Mouse (Mus musculus) embryonic facial prominence, embryonic 11.5 days (tissue): Measurements from ENCODE around the gene Taar6. TPM values are rescaled to one million over a fixed set of nuclear protein-coding genes. Genes with fewer than 3 reads are reported as not detected.

Experiments
- ATAC-seq: fragments of 200-750 bp; cut with Nextera tagmentation; replicated peaks from 2 replicates; pipeline ENCODE4 v1.8.0; 2017; ENCODE audit warnings: low read depth; ENCODE audit not compliant: insufficient number of reproducible peaks, low FRiP score, low TSS enrichment
- DNase-seq: peaks from one replicate; pipeline ENCODE4 v3.0.0-alpha.2; 2015; ENCODE audit warnings: low spot score
- H3K27ac ChIP-seq: fragments of 300-500 bp; sonication (generic); replicated peaks from 2 replicates; pipeline ENCODE4 v1.5.1; 2014; ENCODE audit warnings: mild to moderate bottlenecking, low read depth, low read length, control low read depth
- H3K27me3 ChIP-seq: fragments of 300-500 bp; sonication (generic); 2 replicates; pipeline ENCODE4 v1.6.1; 2014; ENCODE audit warnings: mild to moderate bottlenecking, low read length, moderate library complexity, mixed read lengths; ENCODE audit not compliant: control insufficient read depth, insufficient read depth
- H3K36me3 ChIP-seq: fragments of 300-500 bp; sonication (generic); replicated peaks from 2 replicates; pipeline ENCODE4 v1.6.1; 2014; ENCODE audit warnings: low read depth, mild to moderate bottlenecking, low read length, moderate library complexity, mixed read lengths; ENCODE audit not compliant: control insufficient read depth, insufficient read depth
- H3K4me1 ChIP-seq: fragments of 300-500 bp; sonication (generic); 2 replicates; pipeline ENCODE4 v1.6.1; 2014; ENCODE audit warnings: low read length, mixed read lengths; ENCODE audit not compliant: control insufficient read depth, insufficient read depth
- H3K4me2 ChIP-seq: fragments of 300-500 bp; sonication (generic); 2 replicates; pipeline ENCODE4 v1.6.1; 2014; ENCODE audit warnings: low read depth, mild to moderate bottlenecking, control low read depth, low read length, moderate library complexity
- H3K4me3 ChIP-seq: fragments of 300-500 bp; sonication (generic); 2 replicates; pipeline ENCODE4 v1.5.1; 2014; ENCODE audit warnings: low read depth, low read length, control low read depth
- H3K9ac ChIP-seq: fragments of 300-500 bp; sonication (generic); replicated peaks from 2 replicates; pipeline ENCODE4 v1.6.1; 2014; ENCODE audit warnings: mild to moderate bottlenecking, control low read depth, low read length
- H3K9me3 ChIP-seq: fragments of 300-500 bp; sonication (generic); replicated peaks from 2 replicates; pipeline ENCODE4 v1.6.1; 2016; ENCODE audit warnings: mild to moderate bottlenecking, low read length, inconsistent platforms, mixed read lengths; ENCODE audit not compliant: control insufficient read depth
- WGBS: fragments of 180-500 bp; shearing (Covaris S2); extraction: QIAGEN DNeasy Blood & Tissue Kit; methylation state at CpG from one replicate; pipeline ENCODE4 v1.1.7; 2014; 5-methylcytosine and 5-hydroxymethylcytosine counted together
- polyA plus RNA-seq: library from polyadenylated mRNA; unstranded; fragments of >200 nt; fragmentation: Nextera tagmentation; extraction: Ambion mirVana; gene quantifications from 2 replicates; pipeline ENCODE4 v1.2.1, GENCODE M21; 2014

Taar6 gene
- not detected in 2 replicates for polyA plus RNA-seq

DNA sequence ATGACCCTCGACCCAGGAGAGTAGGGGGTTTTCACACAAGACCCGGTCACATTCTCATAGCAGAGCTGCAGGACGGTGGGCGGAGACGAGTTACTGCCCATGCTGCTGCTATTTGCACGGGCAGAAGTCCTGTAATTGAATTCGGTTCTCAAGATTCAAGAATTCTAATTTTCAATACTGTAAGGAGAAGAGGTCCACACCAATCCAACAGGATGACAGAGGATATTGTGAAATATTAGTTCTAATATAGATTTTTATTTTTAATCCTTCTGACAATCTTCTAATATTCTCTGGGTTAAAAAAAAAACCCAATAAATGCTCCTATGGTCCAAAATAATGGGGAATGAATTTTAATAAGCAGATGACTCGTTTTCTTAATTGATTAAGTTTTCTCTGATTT lies at the start of gene Taar6:
Gene Taar6, minus strand, starts transcription at position 101 of the 400 bp plus-strand sequence.
- Histone ChIP-seq H3K4me1 (no peaks in the 10 kb centered on the region), H3K27me3 (no peaks in the 10 kb centered on the region), H3K9ac (no peak within 1 kb of the TSS), H3K36me3 (no peaks in the 10 kb centered on the region), H3K27ac (no peak within 1 kb of the TSS), H3K4me3 (no peak within 1 kb of the TSS), H3K9me3 (no peaks in the 10 kb centered on the region), H3K4me2 (no peak within 1 kb of the TSS)
- DNase-seq, result no peak
- no peak for ATAC-seq
- WGBS, result 76% methylated on average over 8 of the region's 8 CpGs

DNA sequence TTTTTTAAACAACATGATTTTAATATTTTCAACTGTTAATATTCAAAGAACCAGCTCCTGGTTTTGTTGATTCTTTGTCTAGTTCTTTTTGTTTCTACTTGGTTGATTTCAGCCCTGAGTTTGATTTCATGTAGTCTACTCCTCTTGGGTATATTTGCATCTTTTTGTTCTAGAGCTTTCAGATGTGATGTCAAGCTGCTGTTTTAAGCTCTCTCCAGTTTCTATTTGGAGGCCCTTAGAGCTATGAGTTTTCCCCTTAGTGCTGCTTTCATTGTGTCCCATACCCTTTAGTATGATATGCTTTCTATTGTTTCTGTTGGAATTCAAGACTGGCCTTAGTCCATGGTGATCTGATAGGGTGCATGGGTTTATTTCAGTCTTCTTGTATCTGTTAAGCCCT lies 45.9 kb upstream of the Taar6 start:
- DNase-seq, result no peak

GRCm38 (mm10) chr10:24026922-24027321 lies 41.5 kb upstream of the Taar6 start, which contains the start of gene Taar7d:
Taar7d (plus strand) TSS chr10:24027222.
- no peak for ATAC-seq
- no peak within 1 kb of the TSS for H3K4me3 ChIP-seq
- no peaks in the 10 kb centered on the region for H3K27me3 ChIP-seq

More for the DNA sequence above, 45.9 kb upstream of the Taar6 start:
- no peaks in the 10 kb centered on the region for H3K36me3 ChIP-seq
- no peak overlapping the region for H3K4me3 ChIP-seq
- H3K27me3 ChIP-seq, result no peaks in the 10 kb centered on the region
- H3K9ac ChIP-seq, result no peak overlapping the region
- H3K27ac ChIP-seq, result no peak overlapping the region
- H3K4me1 ChIP-seq, result no peaks in the 10 kb centered on the region
- no peak for ATAC-seq
- no peak overlapping the region for H3K4me2 ChIP-seq
- no peaks in the 10 kb centered on the region for H3K9me3 ChIP-seq

GRCm38 (mm10) chr10:24008143-24008542 lies 22.7 kb upstream of the Taar6 start:
- Histone ChIP-seq H3K9me3 (no peaks in the 10 kb centered on the region), H3K9ac (no peak overlapping the region), H3K4me3 (no peak overlapping the region), H3K4me2 (no peak overlapping the region), H3K36me3 (no peaks in the 10 kb centered on the region), H3K27me3 (no peaks in the 10 kb centered on the region), H3K27ac (no peak overlapping the region), H3K4me1 (no peaks in the 10 kb centered on the region)
- ATAC-seq (no peak), DNase-seq (no peak)
- WGBS, result 85% methylated on average over 1 of the region's 1 CpGs

More at GRCm38 (mm10) chr10:24026922-24027321, 41.5 kb upstream of the Taar6 start, which contains the start of gene Taar7d:
- Histone ChIP-seq H3K4me2 (no peak within 1 kb of the TSS), H3K9ac (no peak within 1 kb of the TSS), H3K36me3 (no peaks in the 10 kb centered on the region), H3K9me3 (no peaks in the 10 kb centered on the region), H3K27ac (no peak within 1 kb of the TSS), H3K4me1 (no peaks in the 10 kb centered on the region)
- no peak for DNase-seq

- Histone ChIP-seq H3K4me3 (no peak overlapping the region), H3K4me2 (no peak overlapping the region), H3K27me3 (no peaks in the 10 kb centered on the region), H3K4me1 (no peaks in the 10 kb centered on the region), H3K36me3 (no peaks in the 10 kb centered on the region), H3K9ac (no peak overlapping the region), H3K27ac (no peak overlapping the region), H3K9me3 (no peaks in the 10 kb centered on the region)
- WGBS, result 59% methylated on average over 2 of the region's 2 CpGs
- no peak for ATAC-seq
- no peak for DNase-seq
Observed at GRCm38 (mm10) chr10:24007034-24007433, 21.6 kb upstream of the Taar6 start.

GRCm38 (mm10) chr10:24006442-24006841 lies 21.0 kb upstream of the Taar6 start:
- Histone ChIP-seq H3K36me3 (no peaks in the 10 kb centered on the region), H3K27ac (no peak overlapping the region), H3K9me3 (no peaks in the 10 kb centered on the region), H3K4me3 (no peak overlapping the region), H3K4me1 (no peaks in the 10 kb centered on the region), H3K27me3 (no peaks in the 10 kb centered on the region), H3K9ac (no peak overlapping the region), H3K4me2 (no peak overlapping the region)
- ATAC-seq (no peak), DNase-seq (no peak)
- WGBS, result 88% methylated on average over 1 of the region's 1 CpGs

DNA sequence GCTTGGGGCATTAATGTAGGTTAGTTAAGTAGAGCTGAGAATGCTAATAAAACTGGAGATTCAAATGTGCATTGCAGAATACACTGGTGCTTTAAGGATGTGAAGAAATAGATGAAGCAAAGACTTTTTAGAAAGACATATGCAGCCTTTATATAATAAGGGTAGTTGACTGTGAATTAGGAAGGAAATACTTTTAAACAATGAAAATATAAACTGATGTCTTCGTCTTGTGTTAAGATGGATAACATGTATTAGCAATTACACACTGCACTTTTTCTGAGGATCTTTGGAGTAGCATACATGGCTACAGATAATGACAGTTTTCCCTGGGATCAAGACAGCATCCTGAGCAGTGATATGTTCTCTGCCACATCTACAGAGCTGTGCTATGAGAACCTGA lies 14.2 kb upstream of the Taar6 start, which contains the start of gene Taar7b:
Gene Taar7b, plus strand, starts transcription at position 301 of the 400 bp plus-strand sequence.
- no peak for ATAC-seq
- H3K4me2 ChIP-seq, result no peak within 1 kb of the TSS
- WGBS, result 74% methylated on average over 1 of the region's 1 CpGs

GRCm38 (mm10) chr10:23993381-23993780 lies 7.9 kb upstream of the Taar6 start, which contains the start of gene Taar7a:
Taar7a (minus strand) TSS chr10:23993481.
- no peak within 1 kb of the TSS for H3K4me3 ChIP-seq
- no peak within 1 kb of the TSS for H3K4me2 ChIP-seq
- no peak within 1 kb of the TSS for H3K27ac ChIP-seq
- no peaks in the 10 kb centered on the region for H3K4me1 ChIP-seq
- 91% methylated on average over 3 of the region's 3 CpGs for WGBS
- ATAC-seq (no peak), DNase-seq (no peak)
- H3K9ac ChIP-seq, result no peak within 1 kb of the TSS
- H3K27me3 ChIP-seq, result no peaks in the 10 kb centered on the region
- H3K36me3 ChIP-seq, result no peaks in the 10 kb centered on the region
- no peaks in the 10 kb centered on the region for H3K9me3 ChIP-seq

More for the DNA sequence above, 14.2 kb upstream of the Taar6 start, which contains the start of gene Taar7b:
- DNase-seq, result no peak
- Histone ChIP-seq H3K9me3 (no peaks in the 10 kb centered on the region), H3K27ac (no peak within 1 kb of the TSS), H3K4me1 (no peaks in the 10 kb centered on the region), H3K27me3 (no peaks in the 10 kb centered on the region), H3K4me3 (no peak within 1 kb of the TSS), H3K9ac (no peak within 1 kb of the TSS), H3K36me3 (no peaks in the 10 kb centered on the region)
